Mouse (Mus musculus) forebrain, postnatal 0 days (tissue): ENCODE results near the gene Ide. TPM values are rescaled to one million over a fixed set of nuclear protein-coding genes. Genes with fewer than 3 reads are reported as not detected.

Experiments
- ATAC-seq: fragments of 200-750 bp; cut with Nextera tagmentation; 2 replicates; pipeline ENCODE4 v1.8.0; 2017; ENCODE audit warnings: mild to moderate bottlenecking, moderate library complexity
- DNase-seq: peaks from one replicate; pipeline ENCODE4 v3.0.0-alpha.2; 2015
- H3K27ac ChIP-seq: fragments of 300-500 bp; sonication (generic); 2 replicates; pipeline ENCODE4 v1.5.1; 2014; ENCODE audit warnings: low read depth, mild to moderate bottlenecking, antibody characterized with exemption, low read length, moderate library complexity, mixed read lengths
- H3K27me3 ChIP-seq: fragments of 300-500 bp; sonication (generic); 2 replicates; pipeline ENCODE4 v1.6.1; 2014; ENCODE audit warnings: mild to moderate bottlenecking, low read length, mixed read lengths; ENCODE audit not compliant: insufficient read depth
- H3K36me3 ChIP-seq: fragments of 300-500 bp; sonication (generic); 2 replicates; pipeline ENCODE4 v1.6.1; 2014; ENCODE audit warnings: mild to moderate bottlenecking, moderate library complexity; ENCODE audit not compliant: insufficient read depth
- H3K4me1 ChIP-seq: fragments of 300-500 bp; sonication (generic); 2 replicates; pipeline ENCODE4 v1.6.1; 2014; ENCODE audit warnings: antibody characterized with exemption; ENCODE audit not compliant: insufficient read depth
- H3K4me2 ChIP-seq: fragments of 300-500 bp; sonication (generic); 2 replicates; pipeline ENCODE4 v1.6.1; 2014; ENCODE audit warnings: low read depth, mild to moderate bottlenecking, moderate library complexity
- H3K4me3 ChIP-seq: fragments of 300-500 bp; sonication (generic); 2 replicates; pipeline ENCODE4 v1.5.1; 2014; ENCODE audit warnings: low read depth, low read length, mixed read lengths
- H3K9ac ChIP-seq: fragments of 300-500 bp; sonication (generic); 2 replicates; pipeline ENCODE4 v1.6.1; 2014; ENCODE audit warnings: mild to moderate bottlenecking
- H3K9me3 ChIP-seq: fragments of 300-500 bp; sonication (generic); 2 replicates; pipeline ENCODE4 v1.6.1; 2016; ENCODE audit warnings: low read length
- CTCF ChIP-seq: sonication (generic); IDR thresholded peaks from 2 replicates; pipeline ENCODE4 v1.5.1; 2016; ENCODE audit warnings: antibody characterized with exemption, control low read depth, low read depth
- WGBS: fragments of 180-500 bp; shearing (Covaris S2); extraction: QIAGEN DNeasy Blood & Tissue Kit; methylation state at CpG from one replicate; pipeline ENCODE4 v1.1.7; 2014; 5-methylcytosine and 5-hydroxymethylcytosine counted together
- polyA plus RNA-seq: library from polyadenylated mRNA; unstranded; fragments of >200 nt; fragmentation: Nextera tagmentation; extraction: Ambion mirVana; gene quantifications from 2 replicates; pipeline ENCODE4 v1.2.1, GENCODE M21; 2015
- total RNA-seq: library from RNA; depleted of rRNA; stranded (reverse); fragments of >200 nt; gene quantifications from 2 replicates; pipeline ENCODE4 v1.2.3, GENCODE M21; 2014

The Ide gene
- total and polyA plus RNA-seq, 2 experiments from 2014 or later: 25.7 to 31.1 TPM

DNA sequence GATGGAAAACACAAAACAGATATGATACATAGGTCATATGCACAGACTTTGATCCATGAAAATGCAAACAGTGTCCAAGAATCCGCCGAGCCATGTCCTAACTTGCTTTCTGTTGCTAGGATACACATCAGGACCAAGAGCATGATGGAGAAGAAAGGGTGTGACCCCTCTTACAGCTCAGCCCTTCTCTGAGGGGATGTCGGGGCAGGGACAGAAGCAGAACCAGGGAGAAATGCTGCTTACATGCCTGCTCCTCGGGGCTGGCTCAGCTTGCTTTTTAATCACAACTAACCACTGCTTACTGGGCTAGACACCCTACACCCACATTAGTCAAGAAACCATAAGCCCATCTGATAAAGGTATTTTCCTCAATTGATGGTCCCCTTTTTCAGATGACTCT, 33.6 kb downstream of the Ide start:
- no peak for TF ChIP-seq CTCF
- ATAC-seq: no peak
- Histone ChIP-seq H3K9me3 (no peaks in the 10 kb centered on the region), H3K4me3 (no peak overlapping the region), H3K9ac (no peak overlapping the region), H3K4me1 (no peaks in the 10 kb centered on the region), H3K27ac (no peak overlapping the region), H3K27me3 (no peaks in the 10 kb centered on the region), H3K4me2 (no peak overlapping the region), H3K36me3 (peaks cover 5% of the 10 kb centered on the region; the same call in 1 of the 2 replicates)
- no peak for DNase-seq
- 57% methylated on average over 4 of the region's 4 CpGs for WGBS

DNA sequence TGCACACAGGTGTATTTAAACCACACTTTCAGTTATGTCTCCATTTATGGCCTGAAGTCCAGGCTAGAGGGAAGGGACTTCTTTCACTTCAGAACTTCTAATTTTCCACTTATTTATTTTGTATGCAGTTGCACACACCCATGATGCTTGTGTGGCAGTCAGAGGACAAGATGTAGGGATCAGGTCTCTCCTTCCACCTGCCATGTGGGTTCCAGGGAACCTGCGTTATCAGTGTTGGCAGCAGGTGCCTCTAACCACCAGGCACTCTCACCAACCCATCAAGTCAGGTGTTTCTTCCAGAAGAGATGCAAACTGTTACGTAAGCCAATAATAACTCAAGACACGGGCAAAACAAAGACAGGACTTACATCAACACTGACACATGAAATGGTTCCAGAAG, 35.9 kb downstream of the Ide start:
- no peak overlapping the region for H3K4me3 ChIP-seq
- H3K36me3 ChIP-seq: peaks cover 5% of the 10 kb centered on the region; the same call in 1 of the 2 replicates
- WGBS: 82% methylated on average over 3 of the region's 3 CpGs
- H3K9ac ChIP-seq: no peak overlapping the region
- no peak for TF ChIP-seq CTCF
- ATAC-seq (no peak), DNase-seq (no peak)
- H3K27ac ChIP-seq: no peak overlapping the region
- H3K4me2 ChIP-seq: no peak overlapping the region
- H3K27me3 ChIP-seq: no peaks in the 10 kb centered on the region
- no peaks in the 10 kb centered on the region for H3K9me3 ChIP-seq
- H3K4me1 ChIP-seq: no peaks in the 10 kb centered on the region

DNA sequence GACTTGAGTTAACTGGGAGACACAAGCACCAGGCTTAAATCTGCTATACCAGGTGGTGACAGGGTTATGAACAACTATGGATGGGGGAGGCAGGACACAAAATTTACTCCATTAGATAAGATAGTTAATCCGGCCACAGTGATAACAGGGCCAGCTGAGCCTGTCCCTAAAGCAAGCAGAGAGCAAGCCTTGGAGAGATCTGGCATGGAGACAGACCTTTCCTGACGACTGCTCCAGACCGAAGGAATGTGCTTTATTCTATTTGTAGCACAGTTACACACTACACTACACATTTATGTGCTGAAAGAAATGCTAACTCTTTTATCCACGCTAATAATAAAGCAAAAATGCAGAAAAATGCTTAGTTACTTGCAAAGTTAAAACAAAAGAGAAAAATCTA, 46.0 kb downstream of the Ide start:
- Histone ChIP-seq H3K4me2 (no peak overlapping the region), H3K27me3 (no peaks in the 10 kb centered on the region), H3K9me3 (no peaks in the 10 kb centered on the region), H3K4me3 (no peak overlapping the region), H3K4me1 (no peaks in the 10 kb centered on the region), H3K27ac (no peak overlapping the region), H3K9ac (no peak overlapping the region), H3K36me3 (no peaks in the 10 kb centered on the region; the same call in 1 of the 2 replicates)
- no peak for ATAC-seq
- TF ChIP-seq CTCF: no peak
- WGBS: 76% methylated on average over 4 of the region's 4 CpGs
- no peak for DNase-seq

DNA sequence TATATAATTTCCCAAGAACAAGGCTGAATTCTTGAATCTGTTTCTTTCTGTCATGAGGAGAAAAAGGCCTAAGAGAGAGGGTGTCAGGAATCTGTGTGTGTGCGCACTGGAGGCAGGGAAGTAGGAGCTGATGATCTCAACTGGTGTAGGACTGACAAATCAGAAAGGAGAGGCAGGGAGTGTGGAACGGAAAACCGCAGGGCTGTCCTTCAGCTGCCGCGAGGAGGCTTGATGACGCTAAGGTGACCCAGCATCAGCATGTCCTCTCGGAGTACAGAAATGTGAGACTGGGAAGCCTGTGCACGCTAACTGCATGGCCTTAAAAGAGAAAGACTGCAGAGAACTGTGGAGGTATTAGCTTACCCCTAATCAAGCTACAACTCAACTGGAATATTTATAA, 46.7 kb downstream of the Ide start:
- no peak for DNase-seq
- no peak overlapping the region for H3K9ac ChIP-seq
- no peaks in the 10 kb centered on the region for H3K9me3 ChIP-seq
- no peaks in the 10 kb centered on the region; the same call in 1 of the 2 replicates for H3K36me3 ChIP-seq
- ATAC-seq: no peak
- no peak for TF ChIP-seq CTCF
- no peaks in the 10 kb centered on the region for H3K27me3 ChIP-seq
- H3K4me2 ChIP-seq: no peak overlapping the region
- 90% methylated on average over 8 of the region's 8 CpGs for WGBS
- H3K4me1 ChIP-seq: no peaks in the 10 kb centered on the region
- no peak overlapping the region for H3K27ac ChIP-seq
- H3K4me3 ChIP-seq: no peak overlapping the region

DNA sequence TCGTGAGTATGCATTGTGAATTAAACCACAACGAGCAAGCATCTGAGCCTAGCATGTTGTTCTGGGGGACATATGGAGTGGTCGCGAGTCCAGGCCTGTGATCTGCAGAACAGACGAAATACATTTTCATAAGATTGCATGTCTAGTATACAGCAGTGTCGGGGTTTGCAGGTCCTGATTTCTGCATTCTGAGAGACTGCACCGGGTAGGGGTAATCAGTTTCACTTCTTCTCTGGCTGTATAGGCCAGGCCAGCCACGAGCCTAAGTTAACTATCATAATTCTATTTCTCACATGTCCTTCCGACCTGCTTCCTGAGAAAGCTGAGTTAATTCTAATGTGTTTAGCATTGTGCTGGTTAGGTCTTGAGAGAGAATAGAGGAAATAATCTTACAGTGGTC, 52.9 kb downstream of the Ide start:
- DNase-seq: no peak
- peaks cover 20% of the 10 kb centered on the region for H3K36me3 ChIP-seq
- no peak for ATAC-seq
- no peaks in the 10 kb centered on the region for H3K4me1 ChIP-seq
- 82% methylated on average over 9 of the region's 9 CpGs for WGBS
- no peaks in the 10 kb centered on the region for H3K9me3 ChIP-seq
- no peaks in the 10 kb centered on the region for H3K27me3 ChIP-seq
- H3K27ac ChIP-seq: no peak overlapping the region
- H3K9ac ChIP-seq: no peak overlapping the region
- H3K4me3 ChIP-seq: no peak overlapping the region
- no peak overlapping the region for H3K4me2 ChIP-seq
- no peak for TF ChIP-seq CTCF

DNA sequence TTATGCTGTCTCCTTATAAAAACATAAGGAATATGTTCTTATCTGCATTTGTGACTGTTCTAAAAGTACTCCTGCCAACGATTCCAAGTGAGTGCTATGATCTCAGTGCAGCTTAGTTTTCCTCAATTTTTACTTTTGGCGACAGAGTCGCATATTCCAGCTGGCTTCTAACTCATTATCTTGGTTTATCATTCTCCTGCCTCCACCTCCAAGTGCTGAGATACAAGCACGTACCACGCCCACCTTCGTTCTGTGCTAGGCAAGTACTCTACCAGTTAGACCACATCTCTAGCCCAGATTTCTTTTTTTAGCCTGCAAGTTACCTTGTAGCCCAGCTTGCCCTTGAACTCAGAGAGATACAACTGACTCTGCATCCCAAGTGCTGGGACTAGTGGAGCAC, 54.5 kb downstream of the Ide start:
- Histone ChIP-seq H3K36me3 (peaks cover 36% of the 10 kb centered on the region), H3K9me3 (no peaks in the 10 kb centered on the region), H3K27me3 (no peaks in the 10 kb centered on the region), H3K27ac (no peak overlapping the region), H3K9ac (no peak overlapping the region), H3K4me2 (no peak overlapping the region), H3K4me3 (no peak overlapping the region), H3K4me1 (no peaks in the 10 kb centered on the region)
- no peak for ATAC-seq
- no peak for DNase-seq
- TF ChIP-seq CTCF: no peak
- 87% methylated on average over 6 of the region's 6 CpGs for WGBS

DNA sequence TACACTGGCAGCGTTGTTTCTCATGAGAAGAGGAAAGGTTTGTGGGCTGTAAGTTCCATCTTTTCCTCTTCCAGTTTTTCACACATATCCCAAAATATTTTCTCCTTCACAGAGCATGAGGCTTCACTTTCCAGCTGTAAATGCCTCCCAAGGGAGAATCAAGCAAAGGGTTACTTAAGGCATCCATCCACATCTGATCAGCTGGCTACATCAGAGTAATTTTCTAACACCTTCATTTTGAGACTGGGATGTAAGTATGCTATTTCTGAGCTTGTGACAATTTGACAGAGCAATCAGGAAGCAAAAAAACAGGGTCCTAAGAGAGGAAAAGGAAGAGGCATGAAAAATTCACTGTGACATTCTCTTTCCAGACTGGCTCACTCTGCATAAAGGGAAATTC, 55.9 kb downstream of the Ide start:
- no peak overlapping the region for H3K4me2 ChIP-seq
- TF ChIP-seq CTCF: no peak
- H3K4me1 ChIP-seq: no peaks in the 10 kb centered on the region
- no peak for DNase-seq
- H3K4me3 ChIP-seq: no peak overlapping the region
- H3K36me3 ChIP-seq: peaks cover 44% of the 10 kb centered on the region
- no peaks in the 10 kb centered on the region for H3K27me3 ChIP-seq
- no peak for ATAC-seq
- WGBS: 91% methylated on average over 1 of the region's 1 CpGs
- no peaks in the 10 kb centered on the region for H3K9me3 ChIP-seq
- no peak overlapping the region for H3K27ac ChIP-seq
- no peak overlapping the region for H3K9ac ChIP-seq

DNA sequence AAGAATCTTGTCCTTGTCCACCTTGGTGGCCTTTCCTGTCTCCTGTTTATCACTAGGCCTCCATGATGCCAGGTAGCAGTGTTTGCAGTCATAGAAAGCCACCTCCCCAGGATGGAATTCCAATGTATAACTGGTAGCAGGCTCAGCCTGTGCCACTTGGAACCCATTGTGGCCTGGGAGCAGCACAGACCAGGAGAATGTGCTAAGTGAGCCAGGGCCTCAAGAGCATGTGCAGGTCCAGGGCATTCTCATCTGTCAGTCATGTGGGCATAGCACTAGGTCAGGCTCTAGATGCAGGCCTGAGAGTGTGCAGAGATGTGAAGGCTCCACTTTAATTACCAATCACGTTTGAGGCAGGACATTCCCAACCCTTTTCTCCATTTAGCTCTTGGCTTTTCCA, 58.5 kb downstream of the Ide start:
- H3K36me3 ChIP-seq: peaks cover 55% of the 10 kb centered on the region
- no peak overlapping the region for H3K27ac ChIP-seq
- no peak overlapping the region for H3K4me2 ChIP-seq
- H3K9me3 ChIP-seq: no peaks in the 10 kb centered on the region
- ATAC-seq (no peak), DNase-seq (no peak)
- H3K9ac ChIP-seq: no peak overlapping the region
- H3K27me3 ChIP-seq: no peaks in the 10 kb centered on the region
- H3K4me3 ChIP-seq: no peak overlapping the region
- no peak for TF ChIP-seq CTCF
- WGBS: 90% methylated on average over 1 of the region's 1 CpGs
- H3K4me1 ChIP-seq: no peaks in the 10 kb centered on the region
